Mouse (Mus musculus) neural tube, embryonic 11.5 days (tissue): ENCODE data around the gene Olfr1500. TPM values are rescaled to one million over a fixed set of nuclear protein-coding genes. Genes with fewer than 3 reads are reported as not detected.

ENCODE experiments used
- ATAC-seq: fragments of 200-750 bp; cut with Nextera tagmentation; 2 replicates; pipeline ENCODE4 v1.8.0; 2017; ENCODE audit warnings: moderate number of reproducible peaks, mild to moderate bottlenecking, moderate TSS enrichment, moderate library complexity; ENCODE audit not compliant: insufficient read depth, low FRiP score, low TSS enrichment
- DNase-seq: peaks from one replicate; pipeline ENCODE4 v3.0.0-alpha.2; 2015; ENCODE audit warnings: low spot score
- H3K27ac ChIP-seq: fragments of 300-500 bp; sonication (generic); 2 replicates; pipeline ENCODE4 v1.5.1; 2014; ENCODE audit warnings: low read depth, mild to moderate bottlenecking, low read length
- H3K27me3 ChIP-seq: fragments of 300-500 bp; sonication (generic); 2 replicates; pipeline ENCODE4 v1.6.1; 2014; ENCODE audit warnings: mild to moderate bottlenecking, low read length, mixed read lengths; ENCODE audit not compliant: control insufficient read depth, insufficient read depth
- H3K36me3 ChIP-seq: fragments of 300-500 bp; sonication (generic); 2 replicates; pipeline ENCODE4 v1.6.1; 2014; ENCODE audit warnings: mild to moderate bottlenecking, low read length, moderate library complexity, mixed read lengths; ENCODE audit not compliant: control insufficient read depth, insufficient read depth
- H3K4me1 ChIP-seq: fragments of 300-500 bp; sonication (generic); 2 replicates; pipeline ENCODE4 v1.6.1; 2014; ENCODE audit warnings: low read length, mixed read lengths; ENCODE audit not compliant: control insufficient read depth, insufficient read depth
- H3K4me2 ChIP-seq: fragments of 300-500 bp; sonication (generic); 2 replicates; pipeline ENCODE4 v1.6.1; 2014; ENCODE audit warnings: low read depth, mild to moderate bottlenecking, moderate library complexity
- H3K4me3 ChIP-seq: fragments of 300-500 bp; sonication (generic); 2 replicates; pipeline ENCODE4 v1.5.1; 2014; ENCODE audit warnings: low read depth, low read length
- H3K9ac ChIP-seq: fragments of 300-500 bp; sonication (generic); 2 replicates; pipeline ENCODE4 v1.6.1; 2014; ENCODE audit warnings: mild to moderate bottlenecking, low read length
- H3K9me3 ChIP-seq: fragments of 300-500 bp; sonication (generic); 2 replicates; pipeline ENCODE4 v1.6.1; 2016; ENCODE audit warnings: low read length; ENCODE audit not compliant: control insufficient read depth
- WGBS: fragments of 180-500 bp; shearing (Covaris S2); extraction: QIAGEN DNeasy Blood & Tissue Kit; methylation state at CpG from one replicate; pipeline ENCODE4 v1.1.7; 2014; 5-methylcytosine and 5-hydroxymethylcytosine counted together
- polyA plus RNA-seq: library from polyadenylated mRNA; unstranded; fragments of >200 nt; fragmentation: Nextera tagmentation; extraction: Ambion mirVana; gene quantifications from 2 replicates; pipeline ENCODE4 v1.2.1, GENCODE M21; 2014

Gene Olfr1500
- polyA plus RNA-seq, 1 experiment from 2014 or later: not detected

- no peak for DNase-seq
- Histone ChIP-seq H3K27ac (no peak within 1 kb of the TSS), H3K9me3 (no peaks in the 10 kb centered on the region), H3K4me2 (no peak within 1 kb of the TSS), H3K36me3 (no peaks in the 10 kb centered on the region), H3K27me3 (no peaks in the 10 kb centered on the region), H3K4me1 (no peaks in the 10 kb centered on the region), H3K4me3 (no peak within 1 kb of the TSS), H3K9ac (no peak within 1 kb of the TSS)
- no peak for ATAC-seq
These were observed 32.2 kb downstream of the Olfr1500 start, which contains the start of gene Olfr1497 for GRCm38 (mm10) chr19:13798102-13798501. Gene Olfr1497 (minus strand): TSS chr19:13798202.

GRCm38 (mm10) chr19:13777578-13777977 lies 52.7 kb downstream of the Olfr1500 start, which contains the start of gene Olfr1496:
Gene Olfr1496 (plus strand): TSS chr19:13777878.
- Histone ChIP-seq H3K27me3 (no peaks in the 10 kb centered on the region), H3K36me3 (no peaks in the 10 kb centered on the region), H3K4me1 (no peaks in the 10 kb centered on the region), H3K4me3 (no peak within 1 kb of the TSS), H3K27ac (no peak within 1 kb of the TSS), H3K9ac (no peak within 1 kb of the TSS), H3K9me3 (no peaks in the 10 kb centered on the region), H3K4me2 (no peak within 1 kb of the TSS)
- DNase-seq: no peak
- no peak for ATAC-seq
- 85% methylated on average over 1 of the region's 1 CpGs for WGBS

Other genes starting within 250 kb of the Olfr1500 start
- gene Olfr1484, start 247.0 kb downstream of the Olfr1500 start, polyA plus RNA-seq: not detected in 2 replicates
- gene Olfr1487, start 213.1 kb downstream of the Olfr1500 start, polyA plus RNA-seq: not detected in 2 replicates
- not detected in 2 replicates for gene Olfr1489, start 198.9 kb downstream of the Olfr1500 start, polyA plus RNA-seq
- gene Olfr1490, start 179.4 kb downstream of the Olfr1500 start, polyA plus RNA-seq: not detected in 2 replicates
- gene Olfr1491, start 133.2 kb downstream of the Olfr1500 start, polyA plus RNA-seq: not detected in 2 replicates
- gene Olfr1493-ps1, start 107.2 kb downstream of the Olfr1500 start, polyA plus RNA-seq: not detected in 2 replicates
- not detected in 2 replicates for gene Olfr1494, start 90.8 kb downstream of the Olfr1500 start, polyA plus RNA-seq
- not detected in 2 replicates for gene Olfr1495, start 65.9 kb downstream of the Olfr1500 start, polyA plus RNA-seq
- not detected in 2 replicates for gene Olfr1496, start 52.6 kb downstream of the Olfr1500 start, polyA plus RNA-seq
- gene Olfr1497, start 32.3 kb downstream of the Olfr1500 start, polyA plus RNA-seq: not detected in 2 replicates
- gene Olfr1499, start 11.0 kb downstream of the Olfr1500 start, polyA plus RNA-seq: not detected in 2 replicates
- not detected in 2 replicates for gene Olfr1501, start 20.2 kb upstream of the Olfr1500 start, polyA plus RNA-seq
- gene Olfr1502, start 31.3 kb upstream of the Olfr1500 start, polyA plus RNA-seq: not detected in 2 replicates
- gene Olfr1504, start 67.4 kb upstream of the Olfr1500 start, polyA plus RNA-seq: not detected in 2 replicates
- not detected in 2 replicates for gene Olfr1505, start 83.0 kb upstream of the Olfr1500 start, polyA plus RNA-seq